20 mouse cellular contexts compared by ENCODE assay signal in the genomic region with DNA sequence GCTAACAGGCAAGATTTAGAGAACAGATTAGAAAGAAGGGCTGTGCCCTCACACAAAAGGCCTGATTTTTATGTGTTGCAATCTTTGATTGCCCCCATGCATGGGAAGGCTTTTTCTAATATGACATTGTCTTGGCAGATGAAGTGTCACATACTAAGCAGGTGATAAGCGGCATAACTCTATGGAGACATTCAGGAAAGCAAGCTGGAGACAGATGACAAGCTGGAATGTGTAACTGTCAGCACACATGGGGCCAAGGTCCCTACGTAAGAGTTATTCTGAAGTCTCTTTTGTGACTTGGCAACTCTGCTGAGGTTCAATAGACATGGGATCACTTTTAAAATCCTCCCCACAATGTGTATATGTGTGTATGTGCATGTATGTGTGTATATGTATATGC. TPM values are rescaled to one million over a fixed set of nuclear protein-coding genes. Genes with fewer than 3 reads are reported as not detected.
A peak's percentile ranks its signal among the peaks of the same experiment; 100 is the strongest.
DNase-seq lines count a peak whose midpoint lies in the region; ATAC-seq and TF ChIP-seq lines count a peak whose summit lies in the region.
"Had no signal": no experiment of that assay in that cellular context is flagged by ENCODE, and none has a peak within 500 bp of the region (broad histone marks: within the 10 kb centered on the region; RNA-seq: fewer than 3 reads in every experiment).

No protein-coding gene starts in this region.

- intact Hi-C loops in heart, postnatal 25 days (cut with DNase I): no loop called here

- peak; percentile 53 to 58 for DNase-seq in heart, adult 18-20 months
- DNase-seq in heart, postnatal 25 days (ENCODE audit: low spot score): no peak
- DNase-seq in lung, postnatal 10 days: peak; percentile 4
- DNase-seq in lung, adult 2 months: no peak
- DNase-seq in kidney, postnatal 25 days: no peak
- DNase-seq in spleen, adult 12 weeks (ENCODE audit: low spot score): no peak
- DNase-seq: adrenal gland, postnatal 14 days; cerebellum, adult 9-10 months; kidney, adult 9 months; kidney, postnatal 14 days; right cerebral cortex, postnatal 14 days; spleen, adult 18-20 months had no signal

- H3K9me3 ChIP-seq in heart, embryonic 15.5 days (replicated peaks): no peaks in the 10 kb centered on the region
- H3K9me3 ChIP-seq: embryonic facial prominence, embryonic 10.5 days; forebrain, embryonic 15.5 days; hindbrain, embryonic 13.5 days; midbrain, embryonic 12.5 days had no signal

- H3K27me3 ChIP-seq in heart, embryonic 15.5 days: no peaks in the 10 kb centered on the region
- H3K27me3 ChIP-seq: forebrain, embryonic 15.5 days; hindbrain, embryonic 13.5 days; midbrain, embryonic 12.5 days had no signal

- TF ChIP-seq POLR2A in lung, adult 2 months (IDR thresholded peaks at IDR 0.05; ENCODE audit: borderline replicate concordance, extremely low read depth, low read depth, low read length): no peak

- no peaks in the 10 kb centered on the region for H3K36me3 ChIP-seq in heart, embryonic 15.5 days
- H3K36me3 ChIP-seq: embryonic facial prominence, embryonic 10.5 days; forebrain, embryonic 15.5 days; hindbrain, embryonic 13.5 days; midbrain, embryonic 12.5 days had no signal

- H3K4me1 ChIP-seq in lung, adult 2 months (ENCODE audit: control insufficient read depth, insufficient read depth, low read length): peaks cover 2% of the 10 kb centered on the region; the same call in 1 of the 2 replicates
- peaks cover 35% of the 10 kb centered on the region for H3K4me1 ChIP-seq in heart, embryonic 15.5 days (replicated peaks)
- H3K4me1 ChIP-seq: forebrain, embryonic 15.5 days; hindbrain, embryonic 13.5 days; midbrain, embryonic 12.5 days had no signal

- no peak overlapping the region for H3K9ac ChIP-seq in heart, embryonic 15.5 days
- H3K9ac ChIP-seq: forebrain, embryonic 15.5 days; hindbrain, embryonic 13.5 days; midbrain, embryonic 12.5 days had no signal

- H3K27ac ChIP-seq in heart, embryonic 15.5 days: peak overlapping the region; percentile 80
- H3K27ac ChIP-seq: embryonic facial prominence, embryonic 10.5 days; forebrain, embryonic 15.5 days; hindbrain, embryonic 13.5 days; layer of hippocampus, adult 2 months; midbrain, embryonic 12.5 days had no signal

- no peak overlapping the region for H3K4me3 ChIP-seq in lung, adult 2 months (replicated peaks; ENCODE audit: extremely low read depth, low read depth, low read length)
- H3K4me3 ChIP-seq in heart, embryonic 15.5 days: no peak overlapping the region
- H3K4me3 ChIP-seq: embryonic facial prominence, embryonic 10.5 days; forebrain, embryonic 15.5 days; hindbrain, embryonic 13.5 days; layer of hippocampus, adult 2 months; midbrain, embryonic 12.5 days had no signal

- peak; percentile 78 for ATAC-seq in heart, embryonic 15.5 days (replicated peaks; ENCODE audit: insufficient number of reproducible peaks, insufficient read depth, low FRiP score, low read depth)
- ATAC-seq: CD4-positive, CD25-positive, alpha-beta regulatory T cell, adult 4 months; forebrain, embryonic 15.5 days; inflammation-experienced regulatory T-cells, adult 6 months had no signal

- H3K4me2 ChIP-seq in heart, embryonic 15.5 days: peak overlapping the region; percentile 24; the same call in 1 of the 2 replicates
- H3K4me2 ChIP-seq: forebrain, embryonic 15.5 days; hindbrain, embryonic 13.5 days; midbrain, embryonic 12.5 days had no signal

- TF ChIP-seq CTCF in lung, adult 2 months (IDR thresholded peaks at IDR 0.05; ENCODE audit: insufficient read depth, low read length): no peak

- WGBS in lung, adult 2 months: 79% methylated on average over 2 of the region's 2 CpGs
- 26% methylated on average over 2 of the region's 2 CpGs for WGBS in heart, embryonic 15.5 days

RNA-seq across cellular contexts. Expression of a gene that starts 24.8 kb away (rescaled TPM):
- total RNA-seq in heart, adult 18-20 months (2021): 10 to 100 TPM; 63.8 to 73.6 TPM
- total RNA-seq in heart, postnatal 25 days (2021): 10 to 100 TPM; 61.0 to 79.5 TPM
- polyA plus RNA-seq in lung, adult 2 months (2012; rRNA removed): 29.9 and 41.7 TPM in 2 replicates
- polyA plus RNA-seq in heart, embryonic 15.5 days (2015; fragmentation: Nextera tagmentation; extraction: Ambion mirVana): 43.4 and 48.0 TPM in 2 replicates

Comparison
In these comparisons a context has a peak if more than half of its experiments do, and no peak if none do; other contexts are left out.
1. DNase-seq: peak in heart, adult 18-20 months (2 of 2) and lung, postnatal 10 days (single experiment); none in heart, postnatal 25 days (single experiment), lung, adult 2 months (single experiment), kidney, postnatal 25 days (0 of 2) and spleen, adult 12 weeks (single experiment).